Mouse (Mus musculus) liver, adult 2 months (tissue): ENCODE measurements around the gene Mtcl1. TPM values are rescaled to one million over a fixed set of nuclear protein-coding genes. Genes with fewer than 3 reads are reported as not detected.

Experiments used
- DNase-seq: peaks from one replicate; pipeline ENCODE4 v3.0.0-alpha.2; 2011; ENCODE audit warnings: low read depth, low spot score; ENCODE audit errors: extremely low read depth
- H3K27ac ChIP-seq: fragments of 200-500 bp; replicated peaks from 2 replicates; pipeline ENCODE4 v1.5.1; 2012; ENCODE audit warnings: low read depth, mild to moderate bottlenecking, control low read depth, inconsistent platforms, low read length; ENCODE audit not compliant: insufficient read depth
- H3K27me3 ChIP-seq: fragments of 200-500 bp; 2 replicates; pipeline ENCODE4 v1.6.1; 2012; ENCODE audit warnings: mild to moderate bottlenecking, moderate library complexity, low read length, inconsistent platforms; ENCODE audit not compliant: control insufficient read depth, insufficient read depth
- H3K36me3 ChIP-seq: fragments of 200-500 bp; 2 replicates; pipeline ENCODE4 v1.6.1; 2012; ENCODE audit warnings: low read length, inconsistent platforms; ENCODE audit not compliant: control insufficient read depth, insufficient read depth
- H3K4me1 ChIP-seq: fragments of 200-500 bp; 2 replicates; pipeline ENCODE4 v1.6.1; 2011; ENCODE audit warnings: low read length; ENCODE audit not compliant: control insufficient read depth, insufficient read depth
- H3K4me3 ChIP-seq: fragments of 200-500 bp; 2 replicates; pipeline ENCODE4 v1.5.1; 2011; ENCODE audit warnings: low read depth, mild to moderate bottlenecking, control low read depth, low read length, moderate library complexity; ENCODE audit not compliant: insufficient read depth
- H3K79me2 ChIP-seq: fragments of 200-500 bp; 2 replicates; pipeline ENCODE4 v1.6.1; 2012; ENCODE audit warnings: inconsistent platforms, mild to moderate bottlenecking, low read length, moderate library complexity; ENCODE audit not compliant: control insufficient read depth, insufficient read depth
- H3K9ac ChIP-seq: fragments of 200-500 bp; 2 replicates; pipeline ENCODE4 v1.6.1; 2012; ENCODE audit warnings: low read depth, mild to moderate bottlenecking, control low read depth, inconsistent platforms, low read length
- CTCF ChIP-seq: fragments of 200-500 bp; IDR thresholded peaks from 2 replicates; pipeline ENCODE4 v1.5.1; 2011; ENCODE audit warnings: low read depth, low read length, control low read depth
- POLR2A ChIP-seq: fragments of 200-500 bp; IDR thresholded peaks from 2 replicates; pipeline ENCODE4 v1.6.1; 2011; ENCODE audit warnings: low read length, control low read depth; ENCODE audit not compliant: insufficient read depth; ENCODE audit errors: extremely low read depth
- WGBS: fragments of 180-500 bp; shearing (Covaris S2); methylation state at CpG from one replicate; pipeline ENCODE4 v1.1.7; 2018; 5-methylcytosine and 5-hydroxymethylcytosine counted together
- polyA plus RNA-seq: library from polyadenylated mRNA; depleted of rRNA; stranded (reverse); fragments of >200 nt; gene quantifications from 2 replicates; pipeline ENCODE4 v1.2.3, GENCODE M21; 2012
- total RNA-seq: library from RNA; depleted of rRNA; stranded (reverse); fragments of >200 nt; gene quantifications from 2 replicates; pipeline ENCODE4 v1.2.3, GENCODE M21; 2014

The Mtcl1 gene
- total and polyA plus RNA-seq, 2 experiments: 0.05 to 0.28 TPM

GRCm38 (mm10) chr17:66457278-66457677 lies 7.7 kb upstream of the Mtcl1 start:
- H3K79me2 ChIP-seq: no peaks in the 10 kb centered on the region
- DNase-seq: no peak
- TF ChIP-seq POLR2A (no peak), CTCF (no peak)
- 0 out of 2 replicates have a peak, but pooled peaks cover 2% of the 10 kb centered on the region for H3K27me3 ChIP-seq
- H3K4me1 ChIP-seq: no peaks in the 10 kb centered on the region
- H3K27ac ChIP-seq: no peak overlapping the region
- H3K9ac ChIP-seq: no peak overlapping the region
- WGBS: 95% methylated on average over 1 of the region's 1 CpGs
- H3K36me3 ChIP-seq: no peaks in the 10 kb centered on the region
- no peak overlapping the region for H3K4me3 ChIP-seq

- WGBS: 4% methylated on average over 11 of the region's 11 CpGs
Observed at GRCm38 (mm10) chr17:66451143-66451542, 1.6 kb upstream of the Mtcl1 start.

GRCm38 (mm10) chr17:66450526-66451070 lies 1.0 kb upstream of the Mtcl1 start:
- Histone ChIP-seq H3K27me3 (peaks cover 24% of the 10 kb centered on the region), H3K36me3 (no peaks in the 10 kb centered on the region), H3K4me1 (peaks cover 3% of the 10 kb centered on the region; the same call in 1 of the 2 replicates), H3K79me2 (no peaks in the 10 kb centered on the region), H3K27ac (no peak overlapping the region), H3K4me3 (peak overlapping the region; percentile 54; the same call in 1 of the 2 replicates), H3K9ac (no peak overlapping the region)
- TF ChIP-seq POLR2A (no peak), CTCF (no peak)
- no peak for DNase-seq
- WGBS: 9% methylated on average over 18 of the region's 18 CpGs

More at GRCm38 (mm10) chr17:66451143-66451542, 1.6 kb upstream of the Mtcl1 start:
- peaks cover 24% of the 10 kb centered on the region for H3K27me3 ChIP-seq
- no peak overlapping the region for H3K27ac ChIP-seq
- H3K36me3 ChIP-seq: no peaks in the 10 kb centered on the region
- peak; percentile 39 for DNase-seq
- peaks cover 3% of the 10 kb centered on the region; the same call in 1 of the 2 replicates for H3K4me1 ChIP-seq
- H3K4me3 ChIP-seq: no peak overlapping the region
- H3K9ac ChIP-seq: no peak overlapping the region
- peak; percentile 89 for TF ChIP-seq CTCF
- TF ChIP-seq POLR2A: no peak
- H3K79me2 ChIP-seq: no peaks in the 10 kb centered on the region

DNA sequence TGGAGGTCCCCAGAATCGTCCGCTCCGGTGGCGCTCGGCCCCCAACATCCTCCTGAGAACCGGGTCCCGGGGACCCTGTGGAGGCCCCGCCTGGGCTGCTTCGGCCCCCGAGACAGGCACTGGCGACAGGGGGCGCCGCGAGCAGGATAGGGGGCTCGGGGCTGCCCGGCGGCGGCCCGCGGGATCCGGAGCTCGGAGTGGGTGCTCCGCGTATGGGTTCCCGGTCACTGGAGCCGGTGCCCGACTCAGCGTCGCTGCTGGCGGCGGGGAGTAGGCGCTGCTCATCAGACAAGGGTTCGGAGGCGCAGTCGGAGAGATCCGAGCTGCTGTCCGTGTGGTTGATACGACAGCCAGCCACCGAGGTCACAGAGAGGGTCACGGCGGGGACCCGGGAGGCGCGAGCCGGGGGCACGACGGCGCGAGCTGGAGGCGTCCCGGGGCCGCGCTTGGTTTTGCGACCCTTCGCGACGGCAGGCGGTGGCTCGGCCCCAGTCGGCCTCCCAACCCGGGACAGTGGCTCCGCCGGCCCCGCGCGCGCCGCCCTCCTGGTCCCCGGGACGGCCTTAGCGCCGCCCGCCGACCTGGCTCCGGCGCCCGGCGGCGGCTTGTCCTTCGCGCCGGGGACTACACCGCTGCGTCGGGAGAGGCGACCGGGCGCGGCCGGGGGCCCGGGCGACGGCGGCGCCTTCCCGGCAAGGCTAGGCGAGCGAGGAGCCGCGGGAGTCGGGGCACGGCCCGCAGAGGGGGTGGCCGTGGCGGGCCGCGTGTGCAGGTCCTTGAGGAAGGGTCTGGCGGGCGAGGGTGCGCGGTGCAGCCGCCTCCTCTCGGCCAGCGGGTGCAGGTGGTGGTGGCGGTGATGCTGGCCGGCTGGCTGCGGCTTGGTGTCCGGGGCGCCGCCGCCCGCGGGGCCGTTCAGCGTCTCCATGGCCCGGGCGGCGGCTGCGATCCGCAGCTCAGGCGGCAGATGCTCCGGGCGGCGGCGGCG lies 837 bp downstream of the Mtcl1 start:
- H3K9ac ChIP-seq: peak overlapping the region; percentile 11
- H3K27me3 ChIP-seq: peaks cover 24% of the 10 kb centered on the region
- no peak for TF ChIP-seq CTCF
- TF ChIP-seq POLR2A: no peak
- H3K4me3 ChIP-seq: peak overlapping the region; percentile 54; the same call in 1 of the 2 replicates
- no peaks in the 10 kb centered on the region for H3K36me3 ChIP-seq
- no peak overlapping the region for H3K27ac ChIP-seq
- H3K79me2 ChIP-seq: no peaks in the 10 kb centered on the region
- peaks cover 3% of the 10 kb centered on the region; the same call in 1 of the 2 replicates for H3K4me1 ChIP-seq
- DNase-seq: no peak
- 1% methylated on average over 116 of the region's 136 CpGs for WGBS

GRCm38 (mm10) chr17:66447978-66448377 lies 1.6 kb downstream of the Mtcl1 start:
- no peak for DNase-seq
- Histone ChIP-seq H3K79me2 (no peaks in the 10 kb centered on the region), H3K27ac (no peak overlapping the region), H3K4me3 (no peak overlapping the region; the same call in 1 of the 2 replicates), H3K4me1 (peaks cover 3% of the 10 kb centered on the region; the same call in 1 of the 2 replicates), H3K9ac (no peak overlapping the region), H3K27me3 (peaks cover 24% of the 10 kb centered on the region), H3K36me3 (no peaks in the 10 kb centered on the region)
- 8% methylated on average over 13 of the region's 13 CpGs for WGBS
- TF ChIP-seq CTCF (no peak), POLR2A (no peak)
